Mouse (Mus musculus): ENCODE measurements around the gene Ppp2r3a. TPM values are rescaled to one million over a fixed set of nuclear protein-coding genes. Genes with fewer than 3 reads are reported as not detected.

Ppp2r3a gene
- total RNA-seq, 2 experiments from 2014 or later = 162 to 209 TPM

DNA sequence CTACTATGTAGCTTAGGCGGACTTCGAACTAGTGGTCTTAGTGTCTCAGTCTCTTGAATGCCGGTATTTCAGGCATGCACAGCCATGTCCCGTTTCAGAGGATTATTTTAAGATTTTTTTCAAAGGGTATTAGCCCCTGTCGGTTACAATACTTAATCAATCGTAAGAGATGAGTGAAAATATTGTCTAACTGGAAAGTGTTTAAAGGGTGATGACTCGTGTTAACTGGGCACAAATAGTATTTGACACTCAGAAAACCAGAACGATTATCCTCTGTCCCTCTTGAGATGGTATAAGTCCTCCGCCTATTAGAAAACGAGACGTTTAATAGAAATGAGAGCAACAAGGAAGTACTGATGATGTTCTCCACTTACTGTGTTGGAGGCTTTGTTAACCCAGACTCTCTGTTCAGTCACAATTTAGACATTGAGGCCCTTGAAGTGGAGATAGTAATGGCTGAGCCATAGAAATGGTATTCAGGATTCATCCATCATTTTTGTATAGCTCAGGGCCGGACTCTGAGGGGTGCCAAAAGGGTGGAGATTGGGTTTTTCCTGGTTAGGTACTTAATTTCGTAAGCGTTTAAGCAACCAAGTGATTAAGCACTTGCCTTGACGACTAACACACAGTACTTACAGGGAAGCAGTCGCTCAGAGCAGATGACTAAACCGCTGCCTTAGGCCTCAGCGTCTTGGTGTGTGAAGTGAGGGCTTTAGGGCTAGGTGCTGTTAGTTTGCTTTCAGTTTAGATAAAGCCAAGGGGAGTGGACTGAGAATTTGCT, 175.3 kb downstream of the Ppp2r3a start:
- intact Hi-C loops (cut with DNase I) = no loop called here
- TF ChIP-seq CTCF (IDR thresholded peaks at IDR 0.05) = no peak
- no peak for DNase-seq
- Histone ChIP-seq H3K27ac (peak overlapping the region; percentile 100), H3K4me3 (peak overlapping the region; percentile 93)

- intact Hi-C loops (cut with DNase I) = no loop called here
- H3K27ac ChIP-seq = peak overlapping the region; percentile 100
- no peak for DNase-seq
- no peak for TF ChIP-seq CTCF (IDR thresholded peaks at IDR 0.05)
- peak overlapping the region; percentile 93 for H3K4me3 ChIP-seq
Observed at GRCm38 (mm10) chr9:101075694-101076093, 175.9 kb downstream of the Ppp2r3a start.

- Histone ChIP-seq H3K27ac (peak overlapping the region; percentile 100), H3K4me3 (peak overlapping the region; percentile 93)
- intact Hi-C loops (cut with DNase I) = no loop called here
- no peak for TF ChIP-seq CTCF (IDR thresholded peaks at IDR 0.05)
- DNase-seq = peak; percentile 43
Observed at GRCm38 (mm10) chr9:101075091-101075581, 176.5 kb downstream of the Ppp2r3a start.

DNA sequence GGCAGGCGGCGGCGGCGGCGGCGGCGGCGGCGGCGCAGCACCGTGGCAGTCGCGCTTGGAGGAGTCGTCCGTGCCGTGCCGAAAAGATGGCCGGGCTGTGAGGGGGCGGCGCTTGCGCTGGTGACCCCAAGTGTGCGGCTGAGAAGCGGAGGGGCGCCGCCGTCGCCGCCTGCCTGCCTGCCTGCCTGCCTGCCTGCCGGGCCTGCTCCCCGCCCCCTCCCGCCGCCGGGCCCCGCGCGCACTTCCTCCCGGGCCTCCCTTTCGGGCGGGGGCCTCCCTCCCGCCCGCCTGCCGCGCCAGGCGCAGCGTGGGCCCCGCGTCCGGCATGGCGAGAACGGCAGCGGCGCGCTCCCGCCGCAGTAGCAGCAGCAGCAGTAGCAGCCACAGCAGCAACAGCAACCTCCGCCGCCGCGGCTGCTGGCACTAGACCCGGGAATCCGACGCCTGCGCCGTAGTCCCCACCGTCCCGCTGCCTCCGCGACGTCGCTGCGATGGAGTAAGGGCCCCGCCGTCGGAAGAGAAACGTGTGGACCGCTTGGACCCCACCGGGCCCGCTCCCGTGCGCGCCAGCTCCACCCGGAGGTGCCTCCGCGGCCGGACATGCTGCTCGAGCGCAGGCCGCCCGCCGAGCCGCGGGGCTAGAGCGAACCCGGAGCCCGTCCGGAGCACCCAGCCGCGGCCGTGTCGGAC, 177.1 kb downstream of the Ppp2r3a start:
- no peak; the same call in 1 of the 2 replicates for TF ChIP-seq CTCF (IDR thresholded peaks at IDR 0.05)
- Histone ChIP-seq H3K4me3 (peak overlapping the region; percentile 93), H3K27ac (peak overlapping the region; percentile 100)
- DNase-seq = peak; percentile 94
- intact Hi-C loops (cut with DNase I) = loop anchor here (5.0 kb wide), 1 partner anchor 432 kb away; no protein-coding TSS in a partner anchor

GRCm38 (mm10) chr9:101073987-101074331, 177.6 kb downstream of the Ppp2r3a start, which contains the start of gene Msl2:
Msl2 (plus strand) TSS chr9:101074101.
- intact Hi-C loops (cut with DNase I) = loop anchor here (2.0 to 5.0 kb wide), 2 partner anchors 39 to 432 kb away; partner anchors contain the start of gene Pccb
- H3K27ac ChIP-seq = peak within 1 kb of the TSS; percentile 100
- TF ChIP-seq CTCF (IDR thresholded peaks at IDR 0.05) = no peak
- no peak for DNase-seq
- H3K4me3 ChIP-seq = peak within 1 kb of the TSS; percentile 93

GRCm38 (mm10) chr9:101073041-101073986, 178.3 kb downstream of the Ppp2r3a start:
- TF ChIP-seq CTCF (IDR thresholded peaks at IDR 0.05) = no peak
- Histone ChIP-seq H3K4me3 (peak overlapping the region; percentile 93), H3K27ac (peak overlapping the region; percentile 100)
- DNase-seq = peak; percentile 100
- intact Hi-C loops (cut with DNase I) = loop anchor here (2.0 to 5.0 kb wide), 2 partner anchors 39 to 431 kb away; partner anchors contain the start of gene Pccb

DNA sequence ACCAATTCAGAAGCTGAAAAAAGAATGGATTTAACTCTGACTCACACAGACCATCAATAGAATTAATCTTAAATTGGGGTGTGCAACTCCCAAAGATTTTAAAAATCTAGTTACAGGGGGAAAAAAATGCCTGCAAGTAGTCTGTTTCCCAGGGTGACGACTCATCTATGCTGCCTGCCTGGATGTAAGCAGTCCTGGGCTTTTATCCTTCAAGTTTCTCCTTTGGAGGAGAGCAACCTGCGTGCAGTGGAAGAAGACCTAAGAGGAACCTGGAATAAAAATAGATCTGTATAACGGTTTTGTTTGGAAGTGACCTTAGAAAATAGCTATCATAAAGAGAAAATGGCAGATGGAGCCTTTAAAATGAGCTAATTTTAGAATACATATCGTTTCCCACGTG, 179.1 kb downstream of the Ppp2r3a start:
- intact Hi-C loops (cut with DNase I) = loop anchor here (2.0 to 5.0 kb wide), 2 partner anchors 38 to 430 kb away; partner anchors contain the start of gene Pccb
- no peak for TF ChIP-seq CTCF (IDR thresholded peaks at IDR 0.05)

DNA sequence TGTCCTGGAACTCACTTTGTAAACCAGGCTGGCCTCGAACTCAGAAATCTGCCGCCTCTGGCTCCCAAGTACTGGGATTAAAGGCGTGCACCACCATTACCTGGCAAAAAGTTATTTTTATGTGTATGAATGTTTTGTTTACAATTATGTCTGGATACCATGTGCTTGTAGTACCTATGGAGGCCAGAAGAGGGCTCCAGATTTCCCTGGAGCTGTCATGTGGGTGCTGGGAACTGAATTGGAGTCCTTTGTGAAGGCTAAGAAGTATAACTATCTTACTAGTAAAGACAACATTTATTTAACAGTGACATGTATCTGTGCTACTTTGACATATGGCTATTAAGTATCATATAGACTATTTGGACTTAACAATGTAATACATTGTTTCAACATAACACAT, 181.8 kb downstream of the Ppp2r3a start:
- H3K4me3 ChIP-seq = no peak overlapping the region
- no peak for DNase-seq
- intact Hi-C loops (cut with DNase I) = loop anchor here (5.0 kb wide), 1 partner anchor 427 kb away; no protein-coding TSS in a partner anchor

More for the DNA sequence above, 179.1 kb downstream of the Ppp2r3a start:
- no peak for DNase-seq
- Histone ChIP-seq H3K4me3 (peak overlapping the region; percentile 93), H3K27ac (peak overlapping the region; percentile 100)

GRCm38 (mm10) chr9:101065076-101065602, 186.5 kb downstream of the Ppp2r3a start:
- no peak for TF ChIP-seq CTCF (IDR thresholded peaks at IDR 0.05)
- intact Hi-C loops (cut with DNase I) = no loop called here

More for the DNA sequence above, 181.8 kb downstream of the Ppp2r3a start:
- TF ChIP-seq CTCF (IDR thresholded peaks at IDR 0.05) = peak; percentile 41
- H3K27ac ChIP-seq = no peak overlapping the region

GRCm38 (mm10) chr9:101062253-101062780, 189.3 kb downstream of the Ppp2r3a start:
- DNase-seq = no peak
- TF ChIP-seq CTCF (IDR thresholded peaks at IDR 0.05) = no peak
- intact Hi-C loops (cut with DNase I) = no loop called here
- no peak overlapping the region for H3K4me3 ChIP-seq
- no peak overlapping the region for H3K27ac ChIP-seq

More at GRCm38 (mm10) chr9:101065076-101065602, 186.5 kb downstream of the Ppp2r3a start:
- H3K4me3 ChIP-seq = no peak overlapping the region
- H3K27ac ChIP-seq = no peak overlapping the region
- no peak for DNase-seq

- H3K27ac ChIP-seq = no peak overlapping the region
- TF ChIP-seq CTCF (IDR thresholded peaks at IDR 0.05) = no peak
- DNase-seq = no peak
- intact Hi-C loops (cut with DNase I) = no loop called here
- no peak overlapping the region for H3K4me3 ChIP-seq
Observed at GRCm38 (mm10) chr9:101061035-101061434, 190.6 kb downstream of the Ppp2r3a start.
